Mouse (Mus musculus) CD8-positive naive resting alpha-beta T cell, adult 2 months (primary cell): ENCODE results near the gene Aff3.

Source experiments
- DNase-seq, 2 experiments: peaks; one replicate each; pipeline ENCODE4 v3.0.0; 2022; ENCODE audit warnings: low read depth in 2 of 2, low spot score in 2 of 2

Aff3 gene

GRCm38 (mm10) chr1:38332919-38333318 lies 331.8 kb downstream of the Aff3 start:
- DNase-seq: no peak

DNA sequence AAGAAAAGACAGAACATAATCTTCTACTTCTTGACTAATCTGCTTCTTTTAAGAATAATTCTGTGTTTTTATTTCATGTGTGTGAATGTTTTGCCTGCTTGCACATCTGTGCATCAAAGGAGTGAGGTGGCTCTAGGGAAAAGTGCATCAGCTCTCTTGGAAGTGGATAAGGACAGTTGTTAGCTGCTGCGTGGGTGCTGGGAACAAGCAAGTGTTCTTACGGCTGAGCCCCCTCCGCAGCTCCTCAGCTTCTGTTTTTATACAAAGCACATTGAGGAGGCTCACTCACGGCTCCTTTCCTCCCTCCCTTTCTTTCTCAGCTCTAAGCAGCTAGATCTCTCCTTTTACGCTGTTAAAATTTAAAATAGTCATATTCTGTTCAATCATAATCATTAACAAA lies 340.5 kb downstream of the Aff3 start:
- DNase-seq: no peak

- no peak for DNase-seq
Observed at GRCm38 (mm10) chr1:38321861-38322260, 342.9 kb downstream of the Aff3 start.

DNA sequence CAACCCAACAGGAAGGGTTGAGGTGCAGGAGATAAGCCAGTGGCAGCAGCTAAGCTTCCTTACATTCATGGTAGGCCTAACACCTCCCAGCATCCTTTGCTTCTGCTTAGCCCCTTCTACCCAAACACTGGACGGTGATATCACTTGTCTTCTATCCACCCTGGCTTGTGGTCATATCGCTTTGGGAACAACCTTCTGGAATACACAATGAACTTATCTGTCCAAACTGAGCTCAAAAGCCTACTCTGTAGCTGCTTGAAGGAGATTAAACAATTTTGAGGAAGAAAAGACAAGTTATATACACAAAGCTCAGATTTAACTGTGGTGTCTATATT lies 343.8 kb downstream of the Aff3 start:
- DNase-seq: no peak

GRCm38 (mm10) chr1:38320126-38320970 lies 344.4 kb downstream of the Aff3 start:
- no peak for DNase-seq

GRCm38 (mm10) chr1:38318614-38319013 lies 346.1 kb downstream of the Aff3 start:
- DNase-seq: no peak

GRCm38 (mm10) chr1:38315992-38316391 lies 348.8 kb downstream of the Aff3 start:
- DNase-seq: no peak

GRCm38 (mm10) chr1:38310496-38310895 lies 354.3 kb downstream of the Aff3 start:
- no peak for DNase-seq

DNA sequence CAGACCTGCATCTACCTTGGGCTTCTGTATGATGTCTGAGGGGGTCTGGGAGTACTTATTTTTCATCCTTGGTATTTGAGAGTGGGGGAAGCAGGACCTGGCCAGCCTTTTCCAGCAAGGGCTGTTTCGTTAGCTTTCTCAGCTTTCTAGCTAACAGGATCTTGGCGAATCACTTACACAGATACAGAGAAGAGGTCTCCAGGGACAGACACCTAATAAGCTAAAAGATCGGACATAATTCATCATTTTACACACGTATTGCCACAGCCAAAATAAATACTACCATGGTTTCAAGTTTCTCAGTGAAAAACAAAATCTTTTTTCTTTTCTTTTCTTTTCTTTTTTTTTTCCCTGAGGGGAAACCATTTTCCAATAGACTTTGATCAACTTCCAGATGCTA lies 354.7 kb downstream of the Aff3 start:
- no peak for DNase-seq

GRCm38 (mm10) chr1:38309341-38309740 lies 355.4 kb downstream of the Aff3 start:
- DNase-seq: no peak

DNA sequence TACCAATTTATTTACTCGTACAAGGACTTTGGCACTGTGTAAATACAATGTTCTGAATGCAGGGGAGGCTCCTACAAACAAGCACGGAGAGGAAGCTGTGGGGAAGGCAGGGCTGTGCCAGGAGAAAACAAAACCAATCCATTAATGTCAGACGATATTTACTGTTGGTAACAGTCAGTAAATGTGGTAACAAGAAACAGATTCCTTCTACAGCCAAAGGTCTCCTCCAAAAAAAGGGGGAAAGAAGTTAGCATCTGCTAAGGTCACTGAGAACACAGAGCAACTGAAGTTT lies 356.1 kb downstream of the Aff3 start:
- DNase-seq: no peak

DNA sequence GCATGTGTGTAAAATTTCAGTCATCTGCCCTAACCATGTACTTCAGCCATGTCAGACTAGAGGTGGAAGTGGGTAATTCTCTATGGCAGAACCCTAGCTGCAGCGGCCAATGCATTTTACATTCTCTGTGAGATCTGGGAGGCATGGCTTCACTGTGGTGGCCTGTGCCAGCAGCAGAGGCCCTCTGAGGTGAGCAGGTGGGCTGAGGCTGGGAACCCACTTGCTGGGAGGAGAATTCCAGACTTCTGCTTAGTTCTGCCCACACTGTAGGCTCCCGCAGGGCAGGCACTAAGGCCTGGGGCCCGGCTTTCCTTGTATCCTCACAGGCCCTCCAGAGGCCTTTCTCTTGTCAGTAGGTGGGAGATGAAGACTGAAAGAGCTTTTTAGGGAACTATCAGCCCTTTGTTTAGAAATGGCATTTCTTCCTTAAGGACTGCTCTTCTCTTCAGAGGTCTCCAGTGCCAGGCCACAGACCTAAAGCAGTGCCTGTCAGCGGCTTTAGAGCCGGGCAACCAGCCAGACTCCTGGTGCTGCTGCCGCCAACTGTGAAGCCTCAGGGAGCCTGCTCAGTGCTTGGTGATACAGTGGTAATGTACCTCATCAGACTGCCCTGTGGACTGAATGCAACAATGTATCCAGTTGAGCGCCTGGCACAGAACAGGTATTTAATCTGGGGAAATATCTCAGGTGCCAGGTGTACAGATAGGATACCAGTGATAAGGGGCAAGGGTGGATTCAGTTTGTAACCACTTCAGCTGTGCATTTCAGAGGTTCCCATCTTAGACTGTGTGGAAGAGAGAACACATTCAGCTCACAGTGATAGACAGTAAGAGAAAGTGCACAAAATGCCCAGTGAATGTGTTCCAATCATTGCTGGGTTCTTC lies 356.7 kb downstream of the Aff3 start:
- DNase-seq: no peak

GRCm38 (mm10) chr1:38307234-38307633 lies 357.5 kb downstream of the Aff3 start:
- no peak for DNase-seq

- DNase-seq: no peak
Observed at GRCm38 (mm10) chr1:38306146-38306545, 358.6 kb downstream of the Aff3 start.

DNA sequence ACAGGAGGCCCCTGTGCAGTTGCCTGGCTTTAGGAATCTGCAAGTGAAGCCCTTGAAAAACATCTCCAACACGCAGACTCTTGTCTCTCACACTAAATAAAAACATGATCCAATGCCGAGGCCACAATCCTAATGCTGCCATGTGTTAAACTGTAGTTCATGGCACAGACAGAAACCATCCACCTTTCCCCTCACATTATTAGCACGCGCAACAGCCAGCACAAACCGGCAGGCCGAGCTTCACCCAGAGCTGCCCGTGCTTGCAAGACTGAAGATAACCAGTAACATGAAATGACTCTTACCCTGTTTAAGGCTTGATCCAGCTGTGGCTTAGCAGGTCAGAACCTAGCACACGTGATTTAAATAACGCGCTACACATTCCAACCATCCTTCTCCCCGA lies 360.4 kb downstream of the Aff3 start:
- no peak for DNase-seq

DNA sequence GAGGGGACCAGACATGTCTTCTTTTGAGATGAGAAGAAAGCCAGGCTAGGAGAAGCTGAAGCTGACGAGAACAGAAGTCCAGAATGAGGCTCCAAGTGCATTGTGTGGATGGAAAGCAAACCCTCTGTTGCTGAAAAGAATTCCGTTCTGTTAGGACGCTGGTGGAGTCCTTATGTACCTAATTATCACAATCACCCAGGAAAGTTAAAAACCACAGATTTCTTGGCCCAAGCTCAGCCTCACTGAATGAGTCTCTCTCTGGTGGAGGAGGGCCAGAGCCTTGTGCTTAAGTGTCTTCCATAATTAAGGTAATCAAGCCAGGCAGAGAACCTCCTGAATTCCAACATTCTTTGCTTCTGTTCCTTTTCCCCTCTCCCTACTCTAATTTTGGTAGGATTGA lies 366.5 kb downstream of the Aff3 start:
- no peak for DNase-seq

GRCm38 (mm10) chr1:38294906-38295305 lies 369.8 kb downstream of the Aff3 start:
- no peak for DNase-seq

DNA sequence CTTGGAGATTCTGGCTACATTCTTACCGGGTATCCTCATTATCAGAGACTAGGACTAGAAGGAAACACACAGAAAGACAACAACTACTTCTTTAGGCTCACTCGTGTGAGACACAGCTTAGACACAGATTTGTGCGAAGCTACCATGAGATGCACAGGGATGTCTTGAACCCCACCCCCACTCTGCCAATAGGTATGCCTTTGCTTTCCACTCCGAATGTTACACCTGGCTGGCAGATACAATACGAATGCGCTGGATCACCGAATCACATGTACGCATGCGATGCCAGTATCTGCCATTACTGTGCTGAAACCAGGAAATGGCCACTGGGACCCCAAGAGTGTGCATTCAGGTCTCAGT lies 370.4 kb downstream of the Aff3 start:
- no peak for DNase-seq

GRCm38 (mm10) chr1:38293671-38294335 lies 371.0 kb downstream of the Aff3 start:
- no peak for DNase-seq

GRCm38 (mm10) chr1:38292851-38293250 lies 371.9 kb downstream of the Aff3 start:
- no peak for DNase-seq

DNA sequence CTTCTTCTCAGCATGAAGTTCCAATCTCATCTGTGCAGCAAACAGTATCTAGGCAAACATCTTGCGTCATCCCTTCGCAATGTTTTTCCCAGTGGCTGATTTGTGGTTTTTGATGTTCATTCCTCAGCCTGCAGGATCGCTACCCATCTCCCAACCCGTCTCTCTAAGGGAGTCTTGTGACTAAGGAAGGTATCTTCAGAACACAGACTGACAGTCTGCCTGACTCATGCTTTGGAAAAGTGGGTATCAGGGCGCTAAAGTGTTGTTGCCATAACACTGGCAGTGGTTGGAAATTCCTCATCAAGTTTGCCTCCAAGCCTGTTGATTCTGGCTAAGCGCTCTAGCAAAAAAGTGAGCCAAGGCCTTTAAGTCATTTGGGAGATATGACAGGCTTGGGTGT lies 372.8 kb downstream of the Aff3 start:
- DNase-seq: no peak

GRCm38 (mm10) chr1:38291497-38291896 lies 373.3 kb downstream of the Aff3 start:
- DNase-seq: no peak
